Mouse (Mus musculus): ENCODE measurements at regions not wholly inside any gene's neighbourhood (a gene's known extent, or its start where the extent isn't known, plus 50 kb on each side); places are given as distances from the start of the nearest gene placed in this dataset.

DNA sequence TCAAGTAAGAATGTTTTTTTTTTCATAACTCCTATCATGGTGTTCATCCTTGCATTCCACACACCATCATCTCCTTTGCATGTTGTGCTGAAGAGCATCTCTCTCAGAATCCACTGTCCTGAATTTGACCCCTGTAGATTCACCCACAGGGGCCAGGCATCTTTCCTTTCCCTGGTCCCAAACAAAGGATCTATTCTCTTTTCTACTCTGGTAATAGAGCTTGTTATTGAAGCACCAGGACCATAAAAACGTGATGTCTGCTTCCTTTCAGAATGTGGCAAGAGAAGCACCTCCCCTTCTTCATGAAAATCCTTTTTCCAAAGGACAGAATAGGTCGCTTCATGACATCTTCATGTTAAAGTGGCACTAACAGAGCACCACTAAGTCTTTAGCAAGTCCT is 134.4 kb downstream of the Tmem161b start:
- Histone ChIP-seq H3K27ac (ENCODE audit: low read length) (no peak overlapping the region), H3K9ac (ENCODE audit: low read length) (no peak overlapping the region), H3K9me3 (replicated peaks; ENCODE audit: control insufficient read depth, low read length) (no peaks in the 10 kb centered on the region), H3K4me1 (ENCODE audit: control insufficient read depth, insufficient read depth, low read length) (no peaks in the 10 kb centered on the region), H3K36me3 (ENCODE audit: control insufficient read depth, insufficient read depth, low read length) (no peaks in the 10 kb centered on the region), H3K27me3 (ENCODE audit: control insufficient read depth, insufficient read depth, low read length) (no peaks in the 10 kb centered on the region), H3K4me2 (ENCODE audit: low read depth, low read length) (no peak overlapping the region), H3K4me3 (replicated peaks; ENCODE audit: low read length) (no peak overlapping the region)
- ATAC-seq (ENCODE audit: insufficient read depth, low FRiP score): no peak
- WGBS: 52% methylated on average over 2 of the region's 2 CpGs

DNA sequence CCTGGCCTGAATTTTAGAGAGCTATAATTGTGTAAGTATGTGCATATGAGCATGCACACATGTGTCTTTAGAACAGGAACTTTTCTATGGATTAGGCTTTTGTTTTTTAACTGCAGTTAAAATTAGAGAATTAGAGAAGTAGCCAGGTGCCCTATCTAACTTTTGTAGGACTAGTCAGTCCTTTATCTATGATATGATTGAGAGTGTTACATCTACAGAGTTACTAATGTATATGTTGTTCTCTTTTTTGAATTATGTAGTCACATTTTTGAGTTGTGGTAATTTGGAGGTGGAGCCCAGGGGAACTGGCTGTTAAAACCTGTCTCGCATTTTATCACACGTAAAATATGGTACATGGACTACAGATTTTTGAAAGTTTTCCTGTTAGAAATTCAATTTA is 138.4 kb downstream of the Tmem161b start:
- 90% methylated on average over 2 of the region's 2 CpGs for WGBS
- no peaks in the 10 kb centered on the region for H3K9me3 ChIP-seq (replicated peaks; ENCODE audit: control insufficient read depth, low read length)
- H3K4me1 ChIP-seq (ENCODE audit: control insufficient read depth, insufficient read depth, low read length): no peaks in the 10 kb centered on the region
- no peak overlapping the region for H3K27ac ChIP-seq (ENCODE audit: low read length)
- H3K9ac ChIP-seq (ENCODE audit: low read length): no peak overlapping the region
- ATAC-seq (ENCODE audit: insufficient read depth, low FRiP score): no peak
- H3K36me3 ChIP-seq (ENCODE audit: control insufficient read depth, insufficient read depth, low read length): no peaks in the 10 kb centered on the region
- H3K4me2 ChIP-seq (ENCODE audit: low read depth, low read length): no peak overlapping the region
- H3K27me3 ChIP-seq (ENCODE audit: control insufficient read depth, insufficient read depth, low read length): no peaks in the 10 kb centered on the region
- no peak overlapping the region for H3K4me3 ChIP-seq (replicated peaks; ENCODE audit: low read length)

DNA sequence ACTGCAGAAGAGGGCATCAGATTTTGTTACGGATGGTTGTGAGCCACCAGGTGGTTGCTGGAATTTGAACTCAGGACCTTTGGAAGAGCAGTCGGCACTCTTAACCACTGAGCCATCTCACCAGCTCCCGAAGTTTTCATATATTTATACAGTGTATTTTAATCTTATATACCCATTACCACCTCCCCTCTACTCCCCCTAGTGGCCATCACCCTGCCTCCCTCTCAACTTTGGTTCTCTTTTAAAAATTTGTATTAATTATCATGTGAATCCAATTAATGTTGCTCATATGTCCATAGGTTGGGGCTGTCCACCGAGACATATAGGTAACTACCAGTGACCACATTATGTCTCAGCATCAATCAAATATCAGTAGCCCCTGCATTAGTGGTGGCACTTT is 142.0 kb downstream of the Tmem161b start:
- H3K4me2 ChIP-seq (ENCODE audit: low read depth, low read length): no peak overlapping the region
- no peak for ATAC-seq (ENCODE audit: insufficient read depth, low FRiP score)
- no peak overlapping the region for H3K9ac ChIP-seq (ENCODE audit: low read length)
- H3K4me3 ChIP-seq (replicated peaks; ENCODE audit: low read length): no peak overlapping the region
- no peaks in the 10 kb centered on the region for H3K27me3 ChIP-seq (ENCODE audit: control insufficient read depth, insufficient read depth, low read length)
- H3K4me1 ChIP-seq (ENCODE audit: control insufficient read depth, insufficient read depth, low read length): no peaks in the 10 kb centered on the region
- H3K9me3 ChIP-seq (replicated peaks; ENCODE audit: control insufficient read depth, low read length): no peaks in the 10 kb centered on the region
- 86% methylated on average over 4 of the region's 4 CpGs for WGBS
- H3K36me3 ChIP-seq (ENCODE audit: control insufficient read depth, insufficient read depth, low read length): no peaks in the 10 kb centered on the region
- H3K27ac ChIP-seq (ENCODE audit: low read length): no peak overlapping the region

DNA sequence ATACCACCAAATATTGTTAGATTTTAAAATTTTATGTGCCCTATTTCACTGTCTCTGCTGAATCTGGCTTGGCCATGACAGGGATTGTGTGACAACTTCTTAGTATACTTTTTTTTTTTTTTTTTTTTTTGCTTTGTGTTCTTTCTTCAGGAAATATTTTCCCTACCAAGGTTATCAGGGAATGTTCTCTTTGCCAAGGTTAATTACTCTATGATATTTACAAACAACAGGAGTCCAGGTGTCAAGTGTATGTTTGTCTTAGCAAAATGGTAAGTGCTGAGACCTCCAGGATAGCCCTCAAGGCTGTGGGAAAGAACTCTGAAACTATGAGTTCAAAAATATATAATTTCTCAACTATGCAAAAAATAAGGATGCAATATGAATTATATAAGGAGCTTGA is 143.4 kb downstream of the Tmem161b start:
- no peak overlapping the region for H3K27ac ChIP-seq (ENCODE audit: low read length)
- no peak for ATAC-seq (ENCODE audit: insufficient read depth, low FRiP score)
- H3K36me3 ChIP-seq (ENCODE audit: control insufficient read depth, insufficient read depth, low read length): no peaks in the 10 kb centered on the region
- no peak overlapping the region for H3K4me2 ChIP-seq (ENCODE audit: low read depth, low read length)
- no peaks in the 10 kb centered on the region for H3K4me1 ChIP-seq (ENCODE audit: control insufficient read depth, insufficient read depth, low read length)
- no peaks in the 10 kb centered on the region for H3K27me3 ChIP-seq (ENCODE audit: control insufficient read depth, insufficient read depth, low read length)
- no peaks in the 10 kb centered on the region for H3K9me3 ChIP-seq (replicated peaks; ENCODE audit: control insufficient read depth, low read length)
- no peak overlapping the region for H3K9ac ChIP-seq (ENCODE audit: low read length)
- no peak overlapping the region for H3K4me3 ChIP-seq (replicated peaks; ENCODE audit: low read length)

DNA sequence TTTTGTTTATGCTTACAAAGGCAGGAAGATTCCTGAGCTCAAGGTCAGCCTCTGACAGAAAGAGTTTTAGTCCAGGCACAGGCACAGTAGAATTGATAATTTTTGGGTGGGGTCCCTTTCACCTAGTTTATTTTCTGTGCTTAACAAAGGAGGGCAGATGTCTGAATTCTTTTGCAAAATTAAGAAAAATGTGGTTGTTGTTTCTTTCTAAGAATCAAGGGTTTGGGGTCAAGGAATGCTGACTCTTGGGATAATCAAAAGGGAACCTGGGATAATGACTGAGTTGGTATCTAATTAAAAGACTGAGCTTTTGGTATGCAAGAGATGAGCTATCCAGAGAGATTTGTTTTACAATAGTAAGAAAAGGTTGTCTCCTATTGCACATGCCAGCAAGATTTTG is 143.9 kb downstream of the Tmem161b start:
- Histone ChIP-seq H3K9me3 (replicated peaks; ENCODE audit: control insufficient read depth, low read length) (no peaks in the 10 kb centered on the region), H3K4me3 (replicated peaks; ENCODE audit: low read length) (no peak overlapping the region), H3K4me2 (ENCODE audit: low read depth, low read length) (no peak overlapping the region), H3K27me3 (ENCODE audit: control insufficient read depth, insufficient read depth, low read length) (no peaks in the 10 kb centered on the region), H3K4me1 (ENCODE audit: control insufficient read depth, insufficient read depth, low read length) (no peaks in the 10 kb centered on the region), H3K27ac (ENCODE audit: low read length) (no peak overlapping the region), H3K36me3 (ENCODE audit: control insufficient read depth, insufficient read depth, low read length) (no peaks in the 10 kb centered on the region), H3K9ac (ENCODE audit: low read length) (no peak overlapping the region)
- ATAC-seq (ENCODE audit: insufficient read depth, low FRiP score): no peak

DNA sequence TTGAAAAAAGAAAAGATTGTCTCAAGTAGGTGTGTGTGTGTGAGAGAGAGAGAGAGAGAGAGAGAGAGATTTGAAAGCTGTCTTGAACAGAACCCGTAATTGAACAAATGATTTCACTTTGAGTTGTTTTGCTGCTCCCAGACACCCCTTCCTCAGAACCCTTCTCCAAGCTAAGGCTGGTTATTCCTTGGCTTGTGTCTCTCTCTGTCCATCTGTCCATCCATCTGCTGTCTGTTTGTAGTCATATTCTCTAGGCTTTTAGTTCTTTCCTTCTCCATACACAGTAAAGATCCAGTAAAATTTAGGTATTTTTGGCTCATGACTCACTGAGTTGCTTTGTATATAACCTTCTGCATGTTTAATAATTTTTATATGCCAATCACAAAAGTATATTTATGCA is 144.7 kb downstream of the Tmem161b start:
- Histone ChIP-seq H3K4me2 (ENCODE audit: low read depth, low read length) (no peak overlapping the region), H3K27ac (ENCODE audit: low read length) (no peak overlapping the region), H3K27me3 (ENCODE audit: control insufficient read depth, insufficient read depth, low read length) (no peaks in the 10 kb centered on the region), H3K9ac (ENCODE audit: low read length) (no peak overlapping the region), H3K9me3 (replicated peaks; ENCODE audit: control insufficient read depth, low read length) (no peaks in the 10 kb centered on the region), H3K36me3 (ENCODE audit: control insufficient read depth, insufficient read depth, low read length) (no peaks in the 10 kb centered on the region), H3K4me3 (replicated peaks; ENCODE audit: low read length) (no peak overlapping the region), H3K4me1 (ENCODE audit: control insufficient read depth, insufficient read depth, low read length) (no peaks in the 10 kb centered on the region)
- no peak for ATAC-seq (ENCODE audit: insufficient read depth, low FRiP score)
- 83% methylated on average over 1 of the region's 1 CpGs for WGBS

DNA sequence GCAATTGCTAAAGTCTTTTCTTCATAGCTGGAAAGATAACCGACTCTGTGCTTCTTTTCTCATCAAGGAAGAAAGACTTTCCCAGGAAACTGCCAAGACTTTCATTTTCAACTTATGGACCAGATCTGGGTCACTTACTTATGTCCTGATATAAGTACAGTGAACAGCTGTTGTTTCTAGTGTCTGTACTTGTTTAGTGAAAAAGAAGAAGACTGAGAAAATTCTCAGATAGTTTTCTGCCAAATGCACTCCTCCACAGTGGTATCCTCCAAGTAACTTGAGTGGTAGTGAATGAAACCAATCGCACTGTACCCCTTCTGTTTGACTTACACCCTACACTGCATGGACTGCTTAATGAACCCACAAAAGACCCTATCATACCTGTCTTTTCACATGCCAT is 146.1 kb downstream of the Tmem161b start:
- ATAC-seq (ENCODE audit: insufficient read depth, low FRiP score): no peak
- 84% methylated on average over 2 of the region's 2 CpGs for WGBS

DNA sequence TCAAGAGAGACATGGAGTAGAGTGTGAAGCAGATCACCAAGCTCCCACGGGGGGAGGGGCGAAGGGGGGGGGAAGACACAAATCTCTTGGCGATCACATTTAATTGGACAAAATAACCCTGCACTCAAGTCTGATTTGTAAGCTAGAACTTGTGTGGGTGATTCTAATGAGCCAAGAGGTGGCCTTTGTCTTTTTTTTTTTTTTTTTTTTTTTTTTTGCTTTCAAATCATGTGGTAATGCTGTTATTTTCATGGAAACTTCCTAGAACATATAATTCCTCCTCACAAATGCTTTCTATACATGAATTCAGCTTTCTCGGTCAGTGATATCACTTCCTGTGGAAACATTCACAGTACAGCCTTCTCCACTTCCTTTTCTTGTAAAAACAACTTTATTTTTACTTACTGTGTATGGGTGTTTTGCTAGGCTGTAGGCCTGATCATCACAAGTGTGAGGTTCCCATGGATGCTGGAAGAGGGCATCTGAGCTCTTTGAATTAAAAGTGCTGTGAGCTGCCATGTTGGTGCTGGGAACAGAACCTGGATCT is 152.7 kb downstream of the Tmem161b start:
- no peak for ATAC-seq (ENCODE audit: insufficient read depth, low FRiP score)
- Histone ChIP-seq H3K27ac (ENCODE audit: low read length) (no peak overlapping the region), H3K36me3 (ENCODE audit: control insufficient read depth, insufficient read depth, low read length) (no peaks in the 10 kb centered on the region), H3K27me3 (ENCODE audit: control insufficient read depth, insufficient read depth, low read length) (no peaks in the 10 kb centered on the region), H3K4me3 (replicated peaks; ENCODE audit: low read length) (no peak overlapping the region), H3K4me2 (ENCODE audit: low read depth, low read length) (no peak overlapping the region), H3K9ac (ENCODE audit: low read length) (no peak overlapping the region), H3K4me1 (ENCODE audit: control insufficient read depth, insufficient read depth, low read length) (no peaks in the 10 kb centered on the region), H3K9me3 (replicated peaks; ENCODE audit: control insufficient read depth, low read length) (no peaks in the 10 kb centered on the region)
- 85% methylated on average over 4 of the region's 4 CpGs for WGBS

More for the DNA sequence above, 146.1 kb downstream of the Tmem161b start:
- Histone ChIP-seq H3K27me3 (ENCODE audit: control insufficient read depth, insufficient read depth, low read length) (no peaks in the 10 kb centered on the region), H3K4me3 (replicated peaks; ENCODE audit: low read length) (no peak overlapping the region), H3K9ac (ENCODE audit: low read length) (no peak overlapping the region), H3K36me3 (ENCODE audit: control insufficient read depth, insufficient read depth, low read length) (no peaks in the 10 kb centered on the region), H3K4me2 (ENCODE audit: low read depth, low read length) (no peak overlapping the region), H3K9me3 (replicated peaks; ENCODE audit: control insufficient read depth, low read length) (no peaks in the 10 kb centered on the region), H3K27ac (ENCODE audit: low read length) (no peak overlapping the region), H3K4me1 (ENCODE audit: control insufficient read depth, insufficient read depth, low read length) (no peaks in the 10 kb centered on the region)

DNA sequence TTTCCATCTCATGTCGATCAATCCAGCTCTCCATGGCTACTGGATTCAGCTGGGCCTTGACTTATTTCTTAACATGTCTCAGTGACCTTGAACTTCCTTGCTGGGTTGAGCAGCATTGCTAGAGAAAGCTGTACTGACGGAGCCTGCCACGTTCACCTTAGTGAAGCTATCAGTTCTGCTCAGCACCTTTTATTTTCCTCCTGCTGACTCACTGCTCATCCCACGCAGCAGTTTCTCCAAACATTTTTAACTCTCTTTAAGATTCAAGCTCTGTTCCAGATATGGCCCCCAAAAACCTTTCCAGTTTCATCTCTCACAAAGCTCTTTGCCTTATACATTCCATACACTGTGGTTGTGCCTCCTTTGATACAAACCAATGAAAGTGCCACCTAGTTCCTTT is 153.8 kb downstream of the Tmem161b start:
- no peaks in the 10 kb centered on the region for H3K4me1 ChIP-seq (ENCODE audit: control insufficient read depth, insufficient read depth, low read length)
- no peaks in the 10 kb centered on the region for H3K36me3 ChIP-seq (ENCODE audit: control insufficient read depth, insufficient read depth, low read length)
- 84% methylated on average over 4 of the region's 4 CpGs for WGBS
- H3K27ac ChIP-seq (ENCODE audit: low read length): no peak overlapping the region
- no peak overlapping the region for H3K4me2 ChIP-seq (ENCODE audit: low read depth, low read length)
- ATAC-seq (ENCODE audit: insufficient read depth, low FRiP score): no peak
- H3K9ac ChIP-seq (ENCODE audit: low read length): no peak overlapping the region
- H3K27me3 ChIP-seq (ENCODE audit: control insufficient read depth, insufficient read depth, low read length): no peaks in the 10 kb centered on the region
- no peaks in the 10 kb centered on the region for H3K9me3 ChIP-seq (replicated peaks; ENCODE audit: control insufficient read depth, low read length)
- no peak overlapping the region for H3K4me3 ChIP-seq (replicated peaks; ENCODE audit: low read length)
